Mouse (Mus musculus) neural tube, embryonic 13.5 days (tissue): ENCODE measurements around the gene Tldc2. TPM values are rescaled to one million over a fixed set of nuclear protein-coding genes. Genes with fewer than 3 reads are reported as not detected.
A peak's percentile ranks its signal among the peaks of the same experiment; 100 is the strongest.

Source experiments
- ATAC-seq: fragments of 200-750 bp; cut with Nextera tagmentation; 2 replicates; pipeline ENCODE4 v1.8.0; 2017; ENCODE audit warnings: low read depth, mild to moderate bottlenecking, moderate TSS enrichment, moderate library complexity
- H3K27ac ChIP-seq: fragments of 300-500 bp; sonication (generic); replicated peaks from 2 replicates; pipeline ENCODE4 v1.5.1; 2015; ENCODE audit warnings: moderate library complexity, mild to moderate bottlenecking, inconsistent platforms
- H3K27me3 ChIP-seq: fragments of 300-500 bp; sonication (generic); 2 replicates; pipeline ENCODE4 v1.6.1; 2015; ENCODE audit warnings: mild to moderate bottlenecking, inconsistent platforms
- H3K36me3 ChIP-seq: fragments of 300-500 bp; sonication (generic); 2 replicates; pipeline ENCODE4 v1.6.1; 2015; ENCODE audit warnings: mild to moderate bottlenecking, inconsistent platforms
- H3K4me1 ChIP-seq: fragments of 300-500 bp; sonication (generic); replicated peaks from 2 replicates; pipeline ENCODE4 v1.6.1; 2015; ENCODE audit warnings: inconsistent platforms
- H3K4me2 ChIP-seq: fragments of 300-500 bp; sonication (generic); 2 replicates; pipeline ENCODE4 v1.6.1; 2015; ENCODE audit warnings: inconsistent platforms, mild to moderate bottlenecking, moderate library complexity
- H3K4me3 ChIP-seq: fragments of 300-500 bp; sonication (generic); 2 replicates; pipeline ENCODE4 v1.5.1; 2015; ENCODE audit warnings: mild to moderate bottlenecking, inconsistent platforms
- H3K9ac ChIP-seq: fragments of 300-500 bp; sonication (generic); 2 replicates; pipeline ENCODE4 v1.6.1; 2015; ENCODE audit warnings: moderate library complexity, mild to moderate bottlenecking, inconsistent platforms
- H3K9me3 ChIP-seq: fragments of 300-500 bp; sonication (generic); 2 replicates; pipeline ENCODE4 v1.6.1; 2016; ENCODE audit warnings: inconsistent platforms
- WGBS: fragments of 180-500 bp; shearing (Covaris S2); methylation state at CpG from one replicate; pipeline ENCODE4 v1.1.7; 2015; 5-methylcytosine and 5-hydroxymethylcytosine counted together
- polyA plus RNA-seq: library from polyadenylated mRNA; unstranded; fragments of >200 nt; fragmentation: Nextera tagmentation; extraction: Ambion mirVana; gene quantifications from 2 replicates; pipeline ENCODE4 v1.2.1, GENCODE M21; 2015

The Tldc2 gene
- polyA plus RNA-seq, 1 experiment from 2014 or later, result not detected

DNA sequence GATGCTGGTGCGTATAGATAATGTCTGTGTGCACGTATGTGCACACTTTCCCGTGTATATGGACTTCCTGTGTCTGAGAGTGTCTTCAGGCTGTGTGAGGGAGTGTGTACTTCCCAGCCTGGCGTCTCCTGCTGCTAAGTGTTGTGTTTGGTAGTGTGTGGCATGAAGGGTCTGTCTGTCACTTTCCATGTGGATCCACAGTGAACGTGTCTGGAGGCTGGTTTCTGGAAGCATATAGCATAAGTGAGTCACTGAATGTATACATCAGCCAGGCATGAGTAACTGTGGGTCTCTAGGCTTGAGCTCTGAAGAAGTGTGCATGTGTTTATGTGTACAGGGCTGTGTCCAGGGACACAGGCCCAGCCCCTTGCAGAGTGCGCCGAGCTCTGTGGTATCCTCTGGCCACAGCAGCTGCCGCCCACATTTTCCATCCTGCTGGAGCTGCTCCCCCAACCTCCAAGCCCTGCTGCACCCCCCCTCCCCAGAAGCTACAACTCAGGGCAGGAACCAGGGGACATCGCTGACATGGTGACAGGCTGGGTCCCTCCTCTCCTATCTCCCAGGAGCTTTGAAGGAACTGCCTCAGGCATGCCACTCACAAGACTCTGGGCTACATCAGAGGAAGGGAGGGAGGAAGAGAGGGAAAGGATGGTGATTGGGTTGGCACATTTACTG, 13.3 kb upstream of the Tldc2 start:
- ATAC-seq, result no peak
- Histone ChIP-seq H3K27me3 (no peaks in the 10 kb centered on the region), H3K36me3 (peaks cover 13% of the 10 kb centered on the region; the same call in 1 of the 2 replicates), H3K27ac (peak overlapping the region; percentile 33), H3K9me3 (no peaks in the 10 kb centered on the region), H3K9ac (peak overlapping the region; percentile 100), H3K4me2 (0 out of 2 replicates have a peak overlapping the region, but pooled peaks have one; percentile 100), H3K4me1 (peaks cover 93% of the 10 kb centered on the region), H3K4me3 (no peak overlapping the region)
- WGBS, result 79% methylated on average over 9 of the region's 9 CpGs

DNA sequence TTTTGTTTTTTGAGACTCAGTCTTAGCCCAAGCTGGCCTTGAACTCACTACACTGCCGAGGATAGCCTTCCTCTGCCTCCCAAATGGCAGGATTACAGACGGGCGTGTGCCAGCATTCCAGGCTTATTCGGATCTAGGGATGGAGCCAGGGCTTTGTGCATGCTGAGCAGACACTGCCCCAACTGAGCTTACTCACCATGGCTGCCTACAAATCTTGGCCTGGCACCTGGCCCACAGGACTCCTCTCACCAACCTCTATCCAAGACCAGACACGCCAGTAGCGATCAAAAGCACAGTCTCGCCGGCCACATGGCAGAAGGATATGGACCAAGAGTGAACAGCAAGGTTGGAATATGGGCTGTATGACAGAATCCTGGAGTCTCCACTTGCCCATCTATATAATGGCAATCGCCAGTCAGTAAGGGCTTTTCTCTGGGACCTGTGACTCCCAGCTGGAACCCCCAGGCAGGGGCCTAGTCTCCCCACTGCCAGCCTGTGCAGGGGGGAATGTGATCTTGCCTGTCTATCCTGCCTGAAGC, 12.6 kb upstream of the Tldc2 start:
- peak overlapping the region; percentile 100 for H3K9ac ChIP-seq
- peak overlapping the region; percentile 33 for H3K27ac ChIP-seq
- no peak overlapping the region; the same call in 1 of the 2 replicates for H3K4me3 ChIP-seq

DNA sequence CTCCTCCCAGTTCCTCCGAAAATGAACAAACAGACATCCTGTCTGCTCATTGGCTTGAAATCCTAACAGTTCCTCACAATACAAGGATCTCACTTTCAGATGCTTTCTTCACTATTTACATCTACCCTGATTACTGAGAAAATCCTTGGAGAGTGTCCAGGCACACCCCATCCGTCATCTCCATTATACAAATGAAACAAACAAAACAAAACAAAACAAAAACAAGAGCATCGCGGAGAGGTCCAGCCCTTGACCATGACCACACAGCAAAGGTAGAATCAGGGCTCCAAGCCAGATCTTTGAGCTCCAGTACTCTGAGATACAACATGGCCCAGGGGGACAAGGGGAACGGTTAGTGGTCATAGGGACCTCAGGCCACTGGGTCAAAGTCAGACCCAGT, 12.1 kb upstream of the Tldc2 start:
- Histone ChIP-seq H3K27me3 (no peaks in the 10 kb centered on the region), H3K4me1 (peaks cover 83% of the 10 kb centered on the region), H3K27ac (peak overlapping the region; percentile 33; the same call in 1 of the 2 replicates), H3K9ac (peak overlapping the region; percentile 100), H3K4me3 (peak overlapping the region; percentile 8; the same call in 1 of the 2 replicates), H3K9me3 (no peaks in the 10 kb centered on the region), H3K4me2 (peak overlapping the region; percentile 100), H3K36me3 (peaks cover 13% of the 10 kb centered on the region; the same call in 1 of the 2 replicates)
- no peak for ATAC-seq
- 69% methylated on average over 5 of the region's 5 CpGs for WGBS

More for the DNA sequence above, 12.6 kb upstream of the Tldc2 start:
- Histone ChIP-seq H3K9me3 (no peaks in the 10 kb centered on the region), H3K4me1 (peaks cover 86% of the 10 kb centered on the region), H3K4me2 (peak overlapping the region; percentile 100), H3K36me3 (peaks cover 13% of the 10 kb centered on the region; the same call in 1 of the 2 replicates), H3K27me3 (no peaks in the 10 kb centered on the region)
- WGBS, result 69% methylated on average over 9 of the region's 9 CpGs
- ATAC-seq, result no peak

DNA sequence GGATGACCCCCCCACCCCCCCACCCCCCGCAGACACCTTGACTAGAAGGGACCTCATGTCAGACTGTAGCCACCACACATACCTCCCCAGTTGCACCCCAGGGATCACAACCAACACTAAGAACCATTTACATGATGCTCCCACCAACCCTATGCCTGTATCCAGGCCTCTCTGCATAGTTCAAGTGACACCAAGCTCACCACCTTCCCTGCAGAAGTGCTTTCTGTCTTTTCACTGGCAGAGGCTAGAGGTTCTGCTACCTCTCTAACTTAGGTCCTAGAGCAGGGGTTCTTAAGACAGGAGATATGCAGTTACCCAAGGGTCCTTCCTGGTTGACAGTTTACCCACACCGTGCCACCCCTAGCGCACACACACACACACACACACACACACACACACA, 11.6 kb upstream of the Tldc2 start:
- no peak overlapping the region for H3K27ac ChIP-seq
- no peaks in the 10 kb centered on the region for H3K27me3 ChIP-seq
- peak overlapping the region; percentile 98 for H3K4me3 ChIP-seq
- peak overlapping the region; percentile 100 for H3K9ac ChIP-seq
- H3K4me1 ChIP-seq, result peaks cover 83% of the 10 kb centered on the region
- no peak for ATAC-seq
- H3K4me2 ChIP-seq, result peak overlapping the region; percentile 100
- WGBS, result 91% methylated on average over 3 of the region's 3 CpGs
- H3K36me3 ChIP-seq, result peaks cover 13% of the 10 kb centered on the region; the same call in 1 of the 2 replicates
- H3K9me3 ChIP-seq, result no peaks in the 10 kb centered on the region

DNA sequence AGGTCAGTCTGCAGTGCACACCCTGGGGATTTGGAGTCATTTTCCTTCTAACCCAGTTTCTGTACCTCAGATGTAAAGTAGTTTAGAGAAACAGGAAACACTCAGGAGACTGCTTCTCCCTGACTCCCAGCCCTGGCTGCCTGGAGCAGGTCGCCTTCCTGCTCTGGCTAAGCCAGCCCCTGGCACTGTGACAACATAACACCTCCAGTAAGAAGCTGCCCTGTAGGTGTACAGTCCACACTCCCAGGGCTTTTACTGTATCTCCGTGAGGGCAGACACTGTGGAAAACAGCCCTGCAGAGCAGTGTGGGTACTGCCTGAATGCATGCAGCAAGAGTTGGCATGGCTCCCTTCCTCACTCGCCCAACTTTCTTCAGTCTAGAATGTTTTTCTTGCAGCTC, 11.2 kb upstream of the Tldc2 start:
- Histone ChIP-seq H3K4me1 (peaks cover 78% of the 10 kb centered on the region), H3K4me2 (peak overlapping the region; percentile 100), H3K4me3 (peak overlapping the region; percentile 98), H3K9ac (peak overlapping the region; percentile 100), H3K36me3 (peaks cover 13% of the 10 kb centered on the region; the same call in 1 of the 2 replicates), H3K27ac (no peak overlapping the region), H3K27me3 (no peaks in the 10 kb centered on the region), H3K9me3 (no peaks in the 10 kb centered on the region)
- ATAC-seq, result no peak
- WGBS, result 70% methylated on average over 3 of the region's 3 CpGs

DNA sequence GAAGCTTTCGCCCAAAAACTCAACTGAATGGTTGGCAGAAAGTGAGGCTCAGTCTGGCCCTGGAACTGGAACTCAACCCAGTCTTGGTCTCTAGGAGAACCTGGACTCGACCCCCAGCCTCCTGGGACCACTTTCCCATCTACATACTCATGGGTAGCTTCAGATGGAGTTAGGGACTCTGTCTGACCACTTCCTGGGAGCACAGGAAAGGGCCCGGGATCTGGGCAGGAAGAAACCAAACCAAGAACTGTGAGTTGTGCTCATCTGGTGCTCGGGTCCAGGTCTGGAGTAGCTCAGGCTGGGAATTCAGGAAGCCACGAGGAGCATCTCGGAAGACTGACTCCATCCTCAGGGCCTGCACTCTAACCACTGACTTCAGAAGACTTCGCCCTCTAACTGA, 10.3 kb upstream of the Tldc2 start:
- Histone ChIP-seq H3K9ac (peak overlapping the region; percentile 100), H3K27me3 (no peaks in the 10 kb centered on the region), H3K4me2 (peak overlapping the region; percentile 100), H3K4me1 (peaks cover 69% of the 10 kb centered on the region), H3K27ac (no peak overlapping the region), H3K36me3 (peaks cover 13% of the 10 kb centered on the region; the same call in 1 of the 2 replicates), H3K4me3 (peak overlapping the region; percentile 98), H3K9me3 (no peaks in the 10 kb centered on the region)
- ATAC-seq, result no peak
- 85% methylated on average over 7 of the region's 7 CpGs for WGBS

DNA sequence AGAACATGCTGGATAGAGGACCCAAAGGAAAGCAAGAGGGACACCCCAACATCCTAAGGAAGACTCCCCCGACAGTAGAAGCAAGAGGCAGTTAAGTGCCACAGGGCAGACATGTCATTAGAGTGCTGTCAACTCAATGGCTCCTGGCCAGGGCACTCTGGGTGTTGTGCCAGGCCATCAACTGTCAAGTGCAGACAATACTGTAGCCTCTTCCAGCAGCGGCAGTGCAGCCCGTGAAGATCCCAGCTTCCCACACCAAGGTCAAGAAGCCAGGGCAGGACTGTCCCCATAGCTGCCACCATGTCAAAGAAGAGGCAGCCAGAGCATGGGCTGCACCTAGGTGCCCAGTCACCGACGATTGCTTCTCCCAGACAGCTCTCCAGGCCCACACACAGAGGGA, 9.7 kb upstream of the Tldc2 start:
- Histone ChIP-seq H3K27me3 (no peaks in the 10 kb centered on the region), H3K4me3 (peak overlapping the region; percentile 98), H3K36me3 (peaks cover 13% of the 10 kb centered on the region; the same call in 1 of the 2 replicates), H3K9me3 (no peaks in the 10 kb centered on the region), H3K4me1 (peaks cover 68% of the 10 kb centered on the region), H3K4me2 (peak overlapping the region; percentile 100), H3K9ac (peak overlapping the region; percentile 100), H3K27ac (peak overlapping the region; percentile 99)
- WGBS, result 11% methylated on average over 5 of the region's 5 CpGs
- ATAC-seq, result no peak

DNA sequence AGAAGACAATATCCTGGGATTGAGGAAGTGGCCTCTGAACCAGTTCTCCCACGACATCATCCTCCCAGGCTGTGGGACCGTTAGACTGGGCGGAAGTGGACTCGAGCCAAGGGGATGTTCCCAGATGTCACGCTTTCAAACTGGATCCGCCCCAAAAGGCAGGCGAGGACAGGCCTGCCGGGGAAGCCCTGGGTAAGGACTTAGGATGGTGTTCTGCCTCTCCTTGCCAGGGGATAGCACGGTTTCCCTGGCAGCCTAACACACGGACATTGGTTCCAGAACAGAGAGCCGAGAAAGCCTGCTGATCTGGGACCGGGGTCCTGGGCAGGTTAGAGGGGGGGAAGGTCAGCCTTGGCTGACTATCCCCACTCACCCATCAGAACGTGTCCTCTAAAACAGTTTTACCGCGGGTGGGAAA, 9.2 kb upstream of the Tldc2 start:
- peaks cover 68% of the 10 kb centered on the region for H3K4me1 ChIP-seq
- ATAC-seq, result no peak

DNA sequence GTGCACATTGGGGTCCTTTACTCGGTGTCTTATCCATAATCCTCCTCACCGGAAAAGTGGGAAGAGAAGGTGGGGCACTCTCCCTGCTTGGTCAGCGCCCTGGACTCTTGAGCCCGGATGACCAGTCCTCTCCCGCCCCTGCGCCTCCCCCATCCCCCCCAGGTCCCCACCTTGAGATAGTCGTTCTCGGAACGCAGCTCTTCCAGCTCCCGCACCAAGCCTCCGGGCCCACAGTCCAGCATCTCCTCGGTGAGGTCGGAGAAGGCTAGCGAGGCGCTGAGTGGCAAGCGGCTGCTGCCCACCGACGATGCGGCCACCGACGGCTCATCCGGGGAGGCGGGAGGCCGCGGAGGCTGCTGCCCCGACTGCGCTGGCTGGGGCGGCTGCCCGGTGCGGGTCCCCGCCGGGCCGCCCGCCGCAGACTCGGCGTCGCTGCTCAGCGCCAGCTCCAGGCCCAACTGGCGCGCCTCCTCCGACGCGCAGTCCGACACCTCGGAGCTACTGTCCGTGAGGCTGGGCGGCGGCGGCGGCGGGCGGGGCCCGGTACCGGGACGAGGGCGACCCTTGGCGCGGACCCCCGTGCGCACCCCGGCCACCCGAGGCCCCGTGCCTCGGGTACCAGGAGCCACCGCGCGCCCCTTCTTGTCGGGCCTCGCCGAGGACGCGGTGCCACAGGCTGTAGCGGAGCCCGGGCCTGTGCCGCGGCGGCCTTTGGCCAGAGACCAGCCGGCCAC, 8.6 kb upstream of the Tldc2 start:
- Histone ChIP-seq H3K36me3 (peaks cover 3% of the 10 kb centered on the region; the same call in 1 of the 2 replicates), H3K4me2 (peak overlapping the region; percentile 100), H3K9me3 (no peaks in the 10 kb centered on the region), H3K9ac (peak overlapping the region; percentile 100), H3K27ac (peak overlapping the region; percentile 99), H3K4me3 (peak overlapping the region; percentile 98), H3K27me3 (no peaks in the 10 kb centered on the region), H3K4me1 (peaks cover 62% of the 10 kb centered on the region)
- ATAC-seq, result peak; percentile 24
- under 1% methylated on average over 71 of the region's 79 CpGs for WGBS

More for the DNA sequence above, 9.2 kb upstream of the Tldc2 start:
- Histone ChIP-seq H3K27ac (peak overlapping the region; percentile 99), H3K36me3 (peaks cover 9% of the 10 kb centered on the region; the same call in 1 of the 2 replicates), H3K4me3 (peak overlapping the region; percentile 98), H3K4me2 (peak overlapping the region; percentile 100), H3K9ac (peak overlapping the region; percentile 100), H3K27me3 (no peaks in the 10 kb centered on the region), H3K9me3 (no peaks in the 10 kb centered on the region)
- 3% methylated on average over 15 of the region's 15 CpGs for WGBS

DNA sequence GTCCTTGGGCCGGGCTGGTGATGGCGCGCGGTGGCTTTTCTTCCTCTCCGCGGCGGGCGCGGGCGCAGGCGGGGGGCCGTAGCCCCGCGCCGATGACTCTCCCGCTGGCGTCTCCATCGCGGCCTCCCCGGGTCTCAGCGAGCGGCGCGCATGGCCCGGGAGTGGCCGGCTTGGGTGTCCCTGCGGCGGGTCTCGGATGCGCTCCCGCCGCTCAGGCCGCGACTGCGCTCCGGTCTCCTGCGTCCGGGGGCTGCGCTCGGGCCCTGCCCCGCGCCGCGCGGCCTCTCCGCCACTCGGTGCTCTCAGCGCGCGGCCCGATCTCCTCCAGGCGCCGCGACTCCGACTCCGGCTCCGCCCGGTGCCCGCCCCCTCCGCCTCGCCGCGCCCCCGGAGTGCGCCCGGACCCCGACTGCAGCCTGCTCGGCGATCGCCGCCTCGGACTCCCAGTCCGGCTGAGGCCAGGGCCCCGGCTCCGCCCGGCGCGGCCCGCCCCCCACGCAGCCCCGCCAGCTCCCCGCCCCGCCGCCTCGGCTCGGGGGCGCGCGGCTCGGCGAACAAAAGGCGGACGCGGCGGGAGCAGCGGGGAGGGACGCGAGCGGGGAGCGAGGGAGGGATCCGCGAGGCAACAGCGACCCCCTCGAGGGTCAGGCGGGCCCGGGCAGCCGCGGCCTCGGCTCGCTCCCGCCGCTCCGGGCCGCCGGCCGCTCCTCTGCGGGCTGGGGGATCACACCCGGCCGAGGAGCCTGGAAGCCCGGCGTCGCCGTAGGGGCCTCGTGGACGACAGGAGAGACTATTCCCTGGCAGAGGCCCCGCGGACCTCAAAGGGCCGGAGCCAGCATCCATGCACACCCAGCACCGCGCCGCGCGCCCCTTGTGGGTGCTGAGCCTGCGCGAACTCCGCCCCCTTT, 7.8 kb upstream of the Tldc2 start, which contains the start of gene Soga1:
Soga1 (minus strand) TSS at position 462 of the 908 bp plus-strand sequence.
- Histone ChIP-seq H3K9me3 (no peaks in the 10 kb centered on the region), H3K4me2 (peak within 1 kb of the TSS; percentile 100), H3K9ac (peak within 1 kb of the TSS; percentile 100), H3K27ac (peak within 1 kb of the TSS; percentile 99), H3K4me1 (peaks cover 54% of the 10 kb centered on the region), H3K27me3 (no peaks in the 10 kb centered on the region), H3K36me3 (no peaks in the 10 kb centered on the region), H3K4me3 (peak within 1 kb of the TSS; percentile 98)
- under 1% methylated on average over 126 of the region's 136 CpGs for WGBS
- peak; percentile 89 for ATAC-seq

DNA sequence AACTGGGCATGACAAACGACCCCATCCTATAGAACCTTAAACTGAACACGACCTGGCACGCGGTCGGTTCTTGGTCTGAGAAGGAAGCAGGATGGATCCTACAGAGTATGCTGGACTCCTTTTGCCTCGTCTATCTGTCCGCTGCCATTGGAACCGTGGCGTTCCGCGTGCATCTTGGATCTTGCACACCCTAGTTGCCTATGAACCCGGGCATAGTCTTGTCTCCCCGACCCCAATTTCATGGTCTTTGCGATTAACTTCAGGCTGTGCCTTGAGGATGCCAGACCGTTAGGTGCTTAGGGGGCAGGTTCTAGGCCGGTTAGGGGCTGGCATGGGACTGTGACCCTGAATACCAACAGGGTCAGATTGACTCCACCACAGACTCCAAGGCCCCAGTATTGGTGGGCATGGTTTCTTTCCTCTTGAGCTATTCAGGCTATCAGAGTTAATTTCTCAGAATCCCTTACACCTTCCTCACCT, 7.1 kb upstream of the Tldc2 start:
- Histone ChIP-seq H3K9ac (peak overlapping the region; percentile 100), H3K27me3 (no peaks in the 10 kb centered on the region), H3K4me3 (peak overlapping the region; percentile 98), H3K4me1 (peaks cover 47% of the 10 kb centered on the region), H3K27ac (peak overlapping the region; percentile 99), H3K36me3 (no peaks in the 10 kb centered on the region), H3K9me3 (no peaks in the 10 kb centered on the region), H3K4me2 (peak overlapping the region; percentile 100)
- WGBS, result 4% methylated on average over 16 of the region's 16 CpGs
- peak; percentile 0; the same call in 1 of the 2 replicates for ATAC-seq
